Mouse (Mus musculus) limb, embryonic 15.5 days (tissue): ENCODE measurements around the gene Bcas3. TPM values are rescaled to one million over a fixed set of nuclear protein-coding genes. Genes with fewer than 3 reads are reported as not detected.

Source experiments
- ATAC-seq: fragments of 200-750 bp; cut with Nextera tagmentation; 2 replicates; pipeline ENCODE4 v1.8.0; 2017; ENCODE audit warnings: low read depth, moderate TSS enrichment; ENCODE audit not compliant: insufficient number of reproducible peaks, low FRiP score, low TSS enrichment
- H3K27ac ChIP-seq: fragments of 300-500 bp; sonication (generic); 2 replicates; pipeline ENCODE4 v1.5.1; 2015; ENCODE audit warnings: moderate library complexity, mild to moderate bottlenecking, inconsistent platforms
- H3K27me3 ChIP-seq: fragments of 300-500 bp; sonication (generic); 2 replicates; pipeline ENCODE4 v1.6.1; 2015; ENCODE audit warnings: inconsistent platforms
- H3K36me3 ChIP-seq: fragments of 300-500 bp; sonication (generic); 2 replicates; pipeline ENCODE4 v1.6.1; 2015; ENCODE audit warnings: inconsistent platforms
- H3K4me1 ChIP-seq: fragments of 300-500 bp; sonication (generic); 2 replicates; pipeline ENCODE4 v1.6.1; 2015; ENCODE audit warnings: inconsistent platforms
- H3K4me2 ChIP-seq: fragments of 300-500 bp; sonication (generic); 2 replicates; pipeline ENCODE4 v1.6.1; 2015; ENCODE audit warnings: mild to moderate bottlenecking, inconsistent platforms
- H3K4me3 ChIP-seq: fragments of 300-500 bp; sonication (generic); 2 replicates; pipeline ENCODE4 v1.5.1; 2015; ENCODE audit warnings: mild to moderate bottlenecking, inconsistent platforms
- H3K9ac ChIP-seq: fragments of 300-500 bp; sonication (generic); 2 replicates; pipeline ENCODE4 v1.6.1; 2015; ENCODE audit warnings: inconsistent platforms
- H3K9me3 ChIP-seq: fragments of 300-500 bp; sonication (generic); 2 replicates; pipeline ENCODE4 v1.6.1; 2016; ENCODE audit warnings: inconsistent platforms
- WGBS: fragments of 180-500 bp; shearing (Covaris S2); methylation state at CpG from one replicate; pipeline ENCODE4 v1.1.7; 2015; 5-methylcytosine and 5-hydroxymethylcytosine counted together
- polyA plus RNA-seq: library from polyadenylated mRNA; unstranded; fragments of >200 nt; fragmentation: Nextera tagmentation; extraction: Ambion mirVana; gene quantifications from 2 replicates; pipeline ENCODE4 v1.2.1, GENCODE M21; 2015

Bcas3 gene
- polyA plus RNA-seq, 1 experiment from 2014 or later, result 23.6 TPM

GRCm38 (mm10) chr11:85774707-85775106 is 421.7 kb downstream of the Bcas3 start:
- Histone ChIP-seq H3K36me3 (no peaks in the 10 kb centered on the region), H3K4me2 (no peak overlapping the region), H3K27ac (no peak overlapping the region), H3K27me3 (peaks cover 51% of the 10 kb centered on the region), H3K4me1 (peaks cover 41% of the 10 kb centered on the region), H3K9ac (no peak overlapping the region), H3K9me3 (no peaks in the 10 kb centered on the region), H3K4me3 (no peak overlapping the region)
- ATAC-seq, result no peak
- WGBS, result 47% methylated on average over 6 of the region's 6 CpGs

DNA sequence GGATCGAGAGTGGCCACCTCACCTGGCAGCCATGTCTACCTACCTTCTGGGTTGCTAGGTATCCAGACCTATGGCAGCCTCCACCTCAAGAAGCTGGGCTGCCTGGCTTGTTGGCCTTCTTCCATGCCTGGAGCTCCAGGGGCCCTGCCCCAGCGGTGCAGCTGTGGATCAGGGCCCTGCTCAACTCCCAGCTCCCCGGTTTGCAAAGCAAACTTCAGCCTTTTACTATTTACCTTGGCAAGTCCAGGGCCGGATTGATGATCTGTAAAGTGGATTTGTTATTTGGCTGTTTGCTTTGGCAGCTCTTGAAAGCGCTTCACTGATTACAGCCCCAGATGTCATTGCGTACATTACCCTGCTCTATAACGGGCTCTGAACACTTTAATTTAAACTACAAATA is 422.5 kb downstream of the Bcas3 start:
- Histone ChIP-seq H3K4me2 (no peak overlapping the region), H3K9ac (no peak overlapping the region), H3K27me3 (peaks cover 53% of the 10 kb centered on the region), H3K4me1 (peaks cover 41% of the 10 kb centered on the region), H3K9me3 (no peaks in the 10 kb centered on the region), H3K4me3 (no peak overlapping the region), H3K36me3 (no peaks in the 10 kb centered on the region), H3K27ac (peak overlapping the region; percentile 24; the same call in 1 of the 2 replicates)
- WGBS, result 21% methylated on average over 7 of the region's 7 CpGs
- no peak for ATAC-seq

- Histone ChIP-seq H3K9me3 (no peaks in the 10 kb centered on the region), H3K9ac (no peak overlapping the region), H3K4me2 (no peak overlapping the region), H3K27me3 (peaks cover 58% of the 10 kb centered on the region), H3K4me3 (no peak overlapping the region), H3K4me1 (peaks cover 41% of the 10 kb centered on the region), H3K36me3 (no peaks in the 10 kb centered on the region), H3K27ac (no peak overlapping the region)
- WGBS, result 62% methylated on average over 7 of the region's 7 CpGs
- ATAC-seq, result no peak
Measured at GRCm38 (mm10) chr11:85776861-85777360, 423.9 kb downstream of the Bcas3 start.

DNA sequence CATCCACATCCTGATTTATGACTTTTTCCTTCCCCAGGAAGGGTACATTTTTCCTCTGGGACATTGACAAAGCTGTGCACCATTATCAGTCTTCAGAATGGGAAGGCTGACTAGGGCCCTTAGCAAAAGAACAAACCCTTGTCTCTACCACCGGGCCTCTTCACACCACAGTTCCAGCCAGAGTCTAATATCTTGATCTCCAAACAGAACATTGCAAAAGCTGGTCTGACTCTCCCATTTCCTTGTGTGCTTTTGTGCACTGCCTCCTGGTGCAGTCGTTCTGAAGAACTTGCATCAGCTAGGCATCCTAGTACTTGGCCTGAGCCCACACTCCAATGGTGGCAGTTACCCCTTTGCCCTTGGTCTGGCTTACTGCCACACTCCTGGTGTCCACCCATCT is 425.0 kb downstream of the Bcas3 start:
- H3K36me3 ChIP-seq, result no peaks in the 10 kb centered on the region
- ATAC-seq, result no peak
- H3K27ac ChIP-seq, result no peak overlapping the region
- H3K4me2 ChIP-seq, result no peak overlapping the region
- 83% methylated on average over 2 of the region's 2 CpGs for WGBS
- H3K27me3 ChIP-seq, result peaks cover 51% of the 10 kb centered on the region
- no peaks in the 10 kb centered on the region for H3K9me3 ChIP-seq
- peaks cover 38% of the 10 kb centered on the region for H3K4me1 ChIP-seq
- no peak overlapping the region for H3K9ac ChIP-seq
- no peak overlapping the region for H3K4me3 ChIP-seq

- Histone ChIP-seq H3K4me1 (peaks cover 25% of the 10 kb centered on the region), H3K36me3 (no peaks in the 10 kb centered on the region), H3K27me3 (peaks cover 63% of the 10 kb centered on the region), H3K4me2 (no peak overlapping the region), H3K9ac (no peak overlapping the region), H3K9me3 (no peaks in the 10 kb centered on the region), H3K27ac (no peak overlapping the region), H3K4me3 (no peak overlapping the region)
- WGBS, result 63% methylated on average over 4 of the region's 4 CpGs
- no peak for ATAC-seq
Measured at GRCm38 (mm10) chr11:85780303-85780702, 427.3 kb downstream of the Bcas3 start.

- H3K27me3 ChIP-seq, result peaks cover 39% of the 10 kb centered on the region
- no peaks in the 10 kb centered on the region for H3K36me3 ChIP-seq
- 78% methylated on average over 3 of the region's 3 CpGs for WGBS
- ATAC-seq, result no peak
- H3K4me1 ChIP-seq, result peaks cover 7% of the 10 kb centered on the region; the same call in 1 of the 2 replicates
- no peak overlapping the region for H3K9ac ChIP-seq
- H3K9me3 ChIP-seq, result no peaks in the 10 kb centered on the region
- no peak overlapping the region for H3K4me3 ChIP-seq
- H3K4me2 ChIP-seq, result no peak overlapping the region
- no peak overlapping the region for H3K27ac ChIP-seq
Measured at GRCm38 (mm10) chr11:85786113-85786718, 433.2 kb downstream of the Bcas3 start.

DNA sequence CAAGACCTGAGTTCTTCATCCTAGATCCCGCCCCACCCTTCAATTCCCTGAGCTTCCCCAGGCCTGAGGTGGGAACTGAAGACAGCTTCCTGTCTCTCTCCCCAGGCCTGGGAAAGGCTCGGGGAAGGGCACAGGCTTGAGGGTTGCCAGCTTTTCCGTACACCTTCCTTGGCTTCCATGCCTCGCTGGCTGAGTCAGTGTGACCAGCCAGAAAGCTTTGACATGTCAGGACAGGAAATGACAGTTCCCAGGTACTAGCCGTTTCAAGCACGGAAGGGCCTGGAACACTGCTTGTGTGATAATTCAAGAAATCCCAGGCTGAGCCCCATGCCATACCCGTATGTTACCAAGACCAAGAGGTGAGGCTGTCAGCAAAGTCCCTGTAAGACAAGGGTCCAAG is 436.8 kb downstream of the Bcas3 start:
- Histone ChIP-seq H3K36me3 (no peaks in the 10 kb centered on the region), H3K4me3 (no peak overlapping the region), H3K27ac (no peak overlapping the region), H3K4me1 (peaks cover 26% of the 10 kb centered on the region), H3K27me3 (peaks cover 16% of the 10 kb centered on the region), H3K4me2 (no peak overlapping the region), H3K9me3 (no peaks in the 10 kb centered on the region), H3K9ac (no peak overlapping the region)
- no peak for ATAC-seq
- 76% methylated on average over 7 of the region's 7 CpGs for WGBS

- ATAC-seq, result no peak
- H3K4me1 ChIP-seq, result peaks cover 26% of the 10 kb centered on the region
- H3K27me3 ChIP-seq, result peaks cover 12% of the 10 kb centered on the region
- WGBS, result 71% methylated on average over 2 of the region's 2 CpGs
- H3K36me3 ChIP-seq, result no peaks in the 10 kb centered on the region
- H3K4me3 ChIP-seq, result no peak overlapping the region
- no peaks in the 10 kb centered on the region for H3K9me3 ChIP-seq
- no peak overlapping the region for H3K4me2 ChIP-seq
- no peak overlapping the region for H3K27ac ChIP-seq
- H3K9ac ChIP-seq, result no peak overlapping the region
Measured at GRCm38 (mm10) chr11:85790267-85790666, 437.3 kb downstream of the Bcas3 start.

GRCm38 (mm10) chr11:85791212-85791611 is 438.2 kb downstream of the Bcas3 start:
- Histone ChIP-seq H3K4me1 (peaks cover 26% of the 10 kb centered on the region), H3K4me3 (no peak overlapping the region), H3K27me3 (peaks cover 9% of the 10 kb centered on the region; the same call in 1 of the 2 replicates), H3K4me2 (no peak overlapping the region), H3K9ac (no peak overlapping the region), H3K9me3 (no peaks in the 10 kb centered on the region), H3K36me3 (no peaks in the 10 kb centered on the region), H3K27ac (no peak overlapping the region)
- no peak for ATAC-seq
- WGBS, result 74% methylated on average over 1 of the region's 1 CpGs

DNA sequence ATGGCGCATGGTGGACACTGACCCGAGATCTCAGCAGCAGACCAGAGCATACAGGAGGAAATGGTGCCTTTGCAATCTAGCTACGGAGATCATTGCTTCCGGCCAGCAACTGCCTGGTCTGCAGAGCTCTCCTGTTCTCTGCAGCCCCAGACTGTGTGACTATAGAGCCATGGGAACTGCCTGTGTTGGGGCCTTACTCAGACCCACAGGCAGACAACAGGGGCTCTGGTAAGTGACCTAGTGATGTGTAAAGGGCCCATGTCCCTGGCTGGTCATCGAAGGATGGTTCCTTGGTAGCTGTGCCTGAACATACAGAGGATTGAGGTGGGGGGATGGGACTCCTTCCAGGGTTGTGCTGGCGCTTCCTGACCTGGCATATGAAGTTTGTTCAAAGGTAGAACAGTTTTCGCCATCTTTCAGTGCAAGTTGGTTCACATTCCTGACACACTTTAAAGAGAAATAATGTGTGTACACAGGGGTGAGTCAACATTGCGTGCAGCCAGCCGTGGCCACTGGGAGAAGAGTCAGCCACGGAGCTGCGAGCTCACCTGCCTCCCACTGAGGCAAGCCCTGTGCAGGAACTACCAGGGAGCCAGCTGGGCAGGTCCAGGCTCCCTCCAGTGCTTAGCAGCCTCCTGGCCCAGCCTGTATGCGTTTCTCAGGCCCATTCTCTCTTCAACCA is 439.7 kb downstream of the Bcas3 start:
- Histone ChIP-seq H3K9me3 (no peaks in the 10 kb centered on the region), H3K9ac (no peak overlapping the region), H3K4me2 (no peak overlapping the region), H3K36me3 (no peaks in the 10 kb centered on the region), H3K4me1 (peaks cover 23% of the 10 kb centered on the region), H3K27ac (no peak overlapping the region), H3K27me3 (peaks cover 10% of the 10 kb centered on the region), H3K4me3 (no peak overlapping the region)
- WGBS, result 53% methylated on average over 12 of the region's 12 CpGs
- ATAC-seq, result no peak

- H3K36me3 ChIP-seq, result no peaks in the 10 kb centered on the region
- H3K4me1 ChIP-seq, result peaks cover 5% of the 10 kb centered on the region; the same call in 1 of the 2 replicates
- peaks cover 39% of the 10 kb centered on the region for H3K27me3 ChIP-seq
- H3K27ac ChIP-seq, result no peak overlapping the region
- H3K4me3 ChIP-seq, result no peak overlapping the region
- no peaks in the 10 kb centered on the region for H3K9me3 ChIP-seq
- 50% methylated on average over 4 of the region's 4 CpGs for WGBS
- no peak for ATAC-seq
- no peak overlapping the region for H3K4me2 ChIP-seq
- no peak overlapping the region for H3K9ac ChIP-seq
Measured at GRCm38 (mm10) chr11:85799456-85799855, 446.5 kb downstream of the Bcas3 start.

- H3K27me3 ChIP-seq, result peaks cover 42% of the 10 kb centered on the region
- H3K9me3 ChIP-seq, result no peaks in the 10 kb centered on the region
- H3K4me1 ChIP-seq, result peaks cover 5% of the 10 kb centered on the region; the same call in 1 of the 2 replicates
- no peak overlapping the region for H3K4me2 ChIP-seq
- no peak for ATAC-seq
- H3K4me3 ChIP-seq, result no peak overlapping the region
- H3K27ac ChIP-seq, result no peak overlapping the region
- H3K36me3 ChIP-seq, result no peaks in the 10 kb centered on the region
- H3K9ac ChIP-seq, result no peak overlapping the region
- 19% methylated on average over 19 of the region's 19 CpGs for WGBS
Measured at GRCm38 (mm10) chr11:85799856-85800255, 446.9 kb downstream of the Bcas3 start.
